Mouse (Mus musculus) erythroblast, embryonic 14.5 days (primary cell): ENCODE results near the gene Gm3317.
"Not testable (repeated sequence)": the region's sequence is repeated elsewhere in the genome, so short reads cannot be mapped to it uniquely, and the experiment has no call there.

Experiments used
- GATA1 ChIP-seq: IDR thresholded peaks from 2 replicates; pipeline ENCODE4 v1.6.1; 2012; ENCODE audit warnings: low read length, inconsistent platforms, mixed read lengths
- TAL1 ChIP-seq: IDR thresholded peaks from 3 replicates; pipeline ENCODE4 v1.6.1; 2012; ENCODE audit warnings: low read length, inconsistent platforms, mixed read lengths

DNA sequence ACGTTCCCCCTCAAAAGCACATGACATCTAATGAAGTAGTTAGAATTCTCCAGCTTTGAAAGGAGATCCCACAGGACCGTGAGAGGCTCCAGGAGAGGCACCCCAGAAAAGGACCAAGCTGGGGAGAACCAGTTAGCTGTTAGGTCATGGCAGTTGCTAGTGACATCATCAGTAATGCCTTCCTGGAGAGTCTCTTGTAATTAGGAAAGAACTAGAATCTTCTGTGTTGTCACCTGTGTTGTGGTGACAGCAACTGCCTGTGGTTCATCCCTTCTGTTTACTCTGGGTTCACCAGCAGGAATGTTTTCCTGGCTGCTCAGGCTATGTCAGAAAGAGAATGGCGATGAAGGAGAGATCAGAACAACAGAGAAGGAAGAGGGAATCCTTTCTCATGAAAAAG lies 21.2 kb downstream of the Gm3317 start, which contains the start of gene Gm8271:
- TF ChIP-seq TAL1, GATA1: not testable (repeated sequence)
